Mouse (Mus musculus) forebrain, embryonic 15.5 days (tissue): ENCODE results near the gene Gle1. TPM values are rescaled to one million over a fixed set of nuclear protein-coding genes. Genes with fewer than 3 reads are reported as not detected.

ENCODE experiments used
- microRNA-seq: library from miRNA; unstranded; fragments of <30 nt; microRNA quantifications from one replicate; pipeline ENCODE4, GENCODE M21; 2016
- polyA plus RNA-seq: library from polyadenylated mRNA; unstranded; fragments of >200 nt; fragmentation: Nextera tagmentation; extraction: Ambion mirVana; gene quantifications from 2 replicates; pipeline ENCODE4 v1.2.1, GENCODE M21; 2015

Gene Gle1
- polyA plus RNA-seq, 1 experiment from 2014 or later, result 95.7 TPM

Small RNA genes within 50 kb of the gene (microRNA-seq; reads per million reads assigned to microRNA genes)
- not detected for gene Mir6997

Other genes with a start within 250 kb of the Gle1 start
- not detected in 2 replicates for gene Gm13420, start 183.7 kb upstream of the Gle1 start, polyA plus RNA-seq
- gene Gm13547, start 176.1 kb upstream of the Gle1 start, polyA plus RNA-seq, result 0.79 TPM in 1 of 2 replicates, not detected in the other
- 28.2 and 31.6 TPM in 2 replicates for gene Coq4, start 147.9 kb upstream of the Gle1 start, polyA plus RNA-seq
- gene Trub2, start 146.9 kb upstream of the Gle1 start, polyA plus RNA-seq, result 40.6 and 41.7 TPM in 2 replicates
- gene Slc27a4, start 132.8 kb upstream of the Gle1 start, polyA plus RNA-seq, result 30.1 and 31.8 TPM in 2 replicates
- 19.2 and 21.2 TPM in 2 replicates for gene Urm1, start 115.4 kb upstream of the Gle1 start, polyA plus RNA-seq
- 6.8 and 7.2 TPM in 2 replicates for gene Cercam, start 66.3 kb upstream of the Gle1 start, polyA plus RNA-seq
- gene Odf2, start 46.2 kb upstream of the Gle1 start, polyA plus RNA-seq, result 67.9 and 74.8 TPM in 2 replicates
- gene Sptan1, start 30.1 kb downstream of the Gle1 start, polyA plus RNA-seq, result 224 and 227 TPM in 2 replicates
- gene Wdr34, start 113.5 kb downstream of the Gle1 start, polyA plus RNA-seq, result 70.1 and 76.2 TPM in 2 replicates
- gene Set, start 122.0 kb downstream of the Gle1 start, polyA plus RNA-seq, result 445 and 449 TPM in 2 replicates
- gene Pkn3, start 142.3 kb downstream of the Gle1 start, polyA plus RNA-seq, result 3.5 and 3.9 TPM in 2 replicates
- gene Zdhhc12, start 158.2 kb downstream of the Gle1 start, polyA plus RNA-seq, result 16.7 and 18.6 TPM in 2 replicates
- 14.5 and 15.0 TPM in 2 replicates for gene Zer1, start 189.2 kb downstream of the Gle1 start, polyA plus RNA-seq
- gene Tbc1d13, start 198.3 kb downstream of the Gle1 start, polyA plus RNA-seq, result 9.7 and 10.9 TPM in 2 replicates
- gene Endog, start 236.1 kb downstream of the Gle1 start, polyA plus RNA-seq, result 13.6 and 14.7 TPM in 2 replicates
- gene Spout1, start 243.0 kb downstream of the Gle1 start, polyA plus RNA-seq, result 62.4 and 63.3 TPM in 2 replicates